Comparison of ENCODE assay signal across 8 mouse cellular contexts in the genomic region with DNA sequence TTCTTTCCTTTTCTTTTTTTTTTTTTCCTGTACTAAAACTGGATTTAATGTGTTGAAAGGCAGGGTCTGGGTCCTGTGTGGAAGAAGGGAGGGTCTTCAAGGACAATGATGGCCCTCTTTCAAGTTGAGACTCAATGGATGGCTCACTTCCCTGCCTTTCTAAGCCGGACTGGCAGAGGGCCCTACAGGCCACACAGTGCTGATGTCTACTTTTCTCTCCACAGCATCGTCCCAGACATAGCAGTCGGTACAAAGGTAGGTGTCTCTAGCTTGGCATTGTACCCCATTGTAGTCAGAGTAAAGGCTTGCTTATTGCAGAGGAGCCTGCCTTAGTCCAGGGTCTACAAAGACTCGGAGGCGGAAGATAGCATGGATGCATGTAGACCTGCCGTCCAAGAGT. TPM values are rescaled to one million over a fixed set of nuclear protein-coding genes. Genes with fewer than 3 reads are reported as not detected.
DNase-seq lines count a peak whose midpoint lies in the region; ATAC-seq and TF ChIP-seq lines count a peak whose summit lies in the region.

No protein-coding gene starts in this region.

- H3K4me1 ChIP-seq in megakaryocyte, embryonic 14.5 days = peaks cover 72% of the 10 kb centered on the region
- peaks cover 62% of the 10 kb centered on the region for H3K4me1 ChIP-seq in limb, embryonic 12.5 days (replicated peaks)
- peaks cover 51% of the 10 kb centered on the region for H3K4me1 ChIP-seq in small intestine, adult 2 months (ENCODE audit: control insufficient read depth, insufficient read depth, insufficient read length, low read length)

- ATAC-seq in megakaryocyte, adult 5-6 weeks (ENCODE audit: poor library complexity, severe bottlenecking) = no peak
- no peak for ATAC-seq in limb, embryonic 12.5 days (ENCODE audit: insufficient number of reproducible peaks, insufficient read depth, low FRiP score, low TSS enrichment, low read depth)

- no peaks in the 10 kb centered on the region for H3K9me3 ChIP-seq in megakaryocyte, embryonic 14.5 days
- H3K9me3 ChIP-seq in limb, embryonic 12.5 days = no peaks in the 10 kb centered on the region

- H3K27me3 ChIP-seq in megakaryocyte, embryonic 14.5 days (replicated peaks) = no peaks in the 10 kb centered on the region
- H3K27me3 ChIP-seq in limb, embryonic 12.5 days = no peaks in the 10 kb centered on the region
- H3K27me3 ChIP-seq in small intestine, adult 2 months (ENCODE audit: control insufficient read depth, insufficient read depth, low read length) = no peaks in the 10 kb centered on the region

- peaks cover 54% of the 10 kb centered on the region for H3K36me3 ChIP-seq in megakaryocyte, embryonic 14.5 days (replicated peaks; ENCODE audit: low read length)
- peaks cover 51% of the 10 kb centered on the region for H3K36me3 ChIP-seq in limb, embryonic 12.5 days
- peaks cover 48% of the 10 kb centered on the region for H3K36me3 ChIP-seq in small intestine, adult 2 months (ENCODE audit: control insufficient read depth, insufficient read depth, low read length)

- H3K9ac ChIP-seq in limb, embryonic 12.5 days (replicated peaks) = peak overlapping the region; percentile 98

- TF ChIP-seq POLR2A in small intestine, adult 2 months (IDR thresholded peaks at IDR 0.05; ENCODE audit: low read depth, low read length) = no peak

- 63% methylated on average over 6 of the region's 6 CpGs for WGBS in limb, embryonic 12.5 days
- WGBS in small intestine, adult 2 months = 7% methylated on average over 6 of the region's 6 CpGs

- H3K4me2 ChIP-seq in limb, embryonic 12.5 days = peak overlapping the region; percentile 100

- peak overlapping the region; percentile 98 for H3K4me3 ChIP-seq in megakaryocyte, embryonic 14.5 days (replicated peaks)
- H3K4me3 ChIP-seq in limb, embryonic 12.5 days (replicated peaks) = peak overlapping the region; percentile 99
- peak overlapping the region; percentile 84 for H3K4me3 ChIP-seq in small intestine, adult 2 months (ENCODE audit: low read depth, low read length)

- TF ChIP-seq CTCF in small intestine, adult 2 months (IDR thresholded peaks at IDR 0.05; ENCODE audit: extremely low read depth, insufficient read length, insufficient replicate concordance, low read depth, low read length) = no peak

- DNase-seq in cerebellum, adult 9-11 months = peak; percentile 57
- DNase-seq in cerebellum, postnatal 25 days = no peak
- DNase-seq in left cerebral cortex, adult 11 months (ENCODE audit: low spot score) = no peak
- no peak for DNase-seq in thymus, postnatal 0 days (ENCODE audit: low spot score)

- peak overlapping the region; percentile 72 for H3K27ac ChIP-seq in limb, embryonic 12.5 days
- H3K27ac ChIP-seq in small intestine, adult 2 months (ENCODE audit: insufficient read depth, low read depth, low read length) = peak overlapping the region; percentile 98

RNA-seq across cellular contexts. Expression of a gene that starts 2.1 kb away (rescaled TPM):
- polyA plus RNA-seq in megakaryocyte, embryonic 14.5 days (2012; ENCODE audit: insufficient read depth, low replicate concordance) = 849 and 1,831 TPM in 2 replicates
- total RNA-seq in megakaryocyte, adult 5-6 weeks (2015) = 138 and 144 TPM in 2 replicates
- total RNA-seq in megakaryocyte, adult 5-6 weeks (2017) = 97.9 and 133 TPM in 2 replicates
- 373 and 403 TPM in 2 replicates for polyA plus RNA-seq in limb, embryonic 12.5 days (2016; fragmentation: Nextera tagmentation; extraction: Ambion mirVana)
- polyA plus RNA-seq in small intestine, adult 2 months (2012; rRNA removed) = 150 and 285 TPM in 2 replicates
- 217 and 246 TPM in 2 replicates for polyA plus RNA-seq in thymus, postnatal 0 days (2015; fragmentation: Nextera tagmentation; extraction: Ambion mirVana)

RNA-seq across cellular contexts. Expression of a gene that starts 18.0 kb away (rescaled TPM):
- polyA plus RNA-seq in megakaryocyte, embryonic 14.5 days (2012; ENCODE audit: insufficient read depth, low replicate concordance) = 96.7 and 434 TPM in 2 replicates
- 322 and 372 TPM in 2 replicates for total RNA-seq in megakaryocyte, adult 5-6 weeks (2015)
- 92.6 and 97.3 TPM in 2 replicates for total RNA-seq in megakaryocyte, adult 5-6 weeks (2017)
- 15.1 and 15.3 TPM in 2 replicates for polyA plus RNA-seq in limb, embryonic 12.5 days (2016; fragmentation: Nextera tagmentation; extraction: Ambion mirVana)
- 1.6 and 2.1 TPM in 2 replicates for polyA plus RNA-seq in small intestine, adult 2 months (2012; rRNA removed)
- 1.7 TPM in 2 replicates for polyA plus RNA-seq in thymus, postnatal 0 days (2015; fragmentation: Nextera tagmentation; extraction: Ambion mirVana)

RNA-seq across cellular contexts. Expression of a gene that starts 18.2 kb away (rescaled TPM):
- polyA plus RNA-seq in megakaryocyte, embryonic 14.5 days (2012; ENCODE audit: insufficient read depth, low replicate concordance) = 0.80 and 16.9 TPM in 2 replicates
- 6.2 and 10.6 TPM in 2 replicates for total RNA-seq in megakaryocyte, adult 5-6 weeks (2015)
- total RNA-seq in megakaryocyte, adult 5-6 weeks (2017) = 13.2 and 17.6 TPM in 2 replicates
- polyA plus RNA-seq in limb, embryonic 12.5 days (2016; fragmentation: Nextera tagmentation; extraction: Ambion mirVana) = 157 and 162 TPM in 2 replicates
- polyA plus RNA-seq in small intestine, adult 2 months (2012; rRNA removed) = 2.8 and 5.3 TPM in 2 replicates
- polyA plus RNA-seq in thymus, postnatal 0 days (2015; fragmentation: Nextera tagmentation; extraction: Ambion mirVana) = 3.3 and 3.4 TPM in 2 replicates

RNA-seq across cellular contexts. Expression of a gene that starts 29.8 kb away (rescaled TPM):
- 5.6 and 23.2 TPM in 2 replicates for polyA plus RNA-seq in megakaryocyte, embryonic 14.5 days (2012; ENCODE audit: insufficient read depth, low replicate concordance)
- 348 and 366 TPM in 2 replicates for total RNA-seq in megakaryocyte, adult 5-6 weeks (2015)
- total RNA-seq in megakaryocyte, adult 5-6 weeks (2017) = 161 and 164 TPM in 2 replicates
- not detected in 2 replicates for polyA plus RNA-seq in limb, embryonic 12.5 days (2016; fragmentation: Nextera tagmentation; extraction: Ambion mirVana)
- polyA plus RNA-seq in small intestine, adult 2 months (2012; rRNA removed) = 0.72 TPM in 1 of 2 replicates, not detected in the other
- polyA plus RNA-seq in thymus, postnatal 0 days (2015; fragmentation: Nextera tagmentation; extraction: Ambion mirVana) = 0.30 and 0.74 TPM in 2 replicates

RNA-seq across cellular contexts. Expression of a gene that starts 34.4 kb away (rescaled TPM):
- polyA plus RNA-seq in megakaryocyte, embryonic 14.5 days (2012; ENCODE audit: insufficient read depth, low replicate concordance) = not detected in 2 replicates
- not detected in 2 replicates for total RNA-seq in megakaryocyte, adult 5-6 weeks (2015)
- total RNA-seq in megakaryocyte, adult 5-6 weeks (2017) = not detected in 2 replicates
- not detected in 2 replicates for polyA plus RNA-seq in limb, embryonic 12.5 days (2016; fragmentation: Nextera tagmentation; extraction: Ambion mirVana)
- polyA plus RNA-seq in small intestine, adult 2 months (2012; rRNA removed) = 48.6 and 122 TPM in 2 replicates
- polyA plus RNA-seq in thymus, postnatal 0 days (2015; fragmentation: Nextera tagmentation; extraction: Ambion mirVana) = 4.2 TPM in 1 of 2 replicates, not detected in the other
